Mouse (Mus musculus) embryo, embryonic 10 days (tissue): ENCODE measurements around the gene Olfr424.

Experiments used
- DNase-seq: peaks from one replicate; pipeline ENCODE4 v3.0.0-alpha.2; 2015; ENCODE audit warnings: low spot score

Olfr424 gene

DNA sequence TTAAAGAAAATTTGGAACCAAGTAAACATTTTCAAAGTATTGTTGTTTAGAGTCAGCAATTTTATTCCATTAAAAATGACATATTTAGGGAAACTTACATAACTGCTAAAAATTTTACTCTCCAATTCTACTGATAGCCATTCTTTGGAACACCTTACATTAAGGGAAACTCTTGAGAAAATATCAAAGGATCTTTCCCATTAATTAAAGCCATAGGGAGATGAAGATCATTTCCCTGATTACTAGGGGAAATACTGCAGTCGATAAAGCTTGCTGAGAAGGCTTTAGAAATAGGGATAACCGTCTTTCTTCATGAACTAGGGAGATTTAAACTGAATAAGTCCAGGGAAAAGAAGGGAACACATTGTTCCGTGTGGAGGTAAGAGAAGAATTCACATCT, at the start of gene Olfr424:
Olfr424 (plus strand) TSS at position 301 of the 400 bp plus-strand sequence.
- no peak for DNase-seq

DNA sequence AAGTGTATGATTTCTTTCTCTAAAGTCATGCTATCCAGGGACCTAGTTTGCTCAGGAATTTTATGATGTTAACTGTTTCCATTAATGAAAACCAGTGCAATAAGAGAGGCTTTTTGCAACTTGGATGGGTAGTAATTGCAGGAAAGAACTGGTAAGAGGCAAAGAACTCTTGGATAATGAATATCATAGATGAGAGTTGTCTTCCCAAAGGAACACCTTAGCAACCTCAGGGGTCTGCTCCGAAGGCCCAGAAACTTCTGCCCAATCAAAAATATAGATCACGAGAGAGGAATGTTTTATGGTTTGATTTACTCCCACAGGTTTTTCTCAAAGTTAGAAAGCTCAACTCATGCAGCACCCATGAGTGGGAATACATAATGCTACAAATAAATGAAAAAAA, 47.3 kb upstream of the Olfr424 start, which contains the start of gene Olfr429:
Olfr429 (plus strand) TSS at position 301 of the 400 bp plus-strand sequence.
- DNase-seq, result no peak

DNA sequence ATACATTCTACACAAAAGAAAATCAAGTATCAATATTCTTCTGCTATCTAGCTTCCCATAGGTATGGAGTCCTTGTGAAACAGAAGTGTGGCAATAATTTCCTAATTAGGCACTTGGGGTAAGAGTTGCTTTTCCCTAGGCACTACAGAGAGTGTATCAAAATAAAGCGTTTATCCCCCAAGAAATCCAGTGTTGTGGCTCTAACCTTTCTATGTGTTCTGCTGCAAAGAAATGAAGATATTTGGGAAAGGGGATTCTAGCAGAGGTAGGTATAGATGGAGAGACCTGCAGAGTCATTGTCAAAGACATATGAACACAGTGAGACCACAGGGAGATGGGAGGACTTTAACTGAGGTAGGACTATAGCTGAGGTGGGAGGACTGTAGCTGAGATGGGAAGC, 34.7 kb upstream of the Olfr424 start, which contains the start of gene Olfr427:
Olfr427 (plus strand) TSS at position 301 of the 400 bp plus-strand sequence.
- no peak for DNase-seq

DNA sequence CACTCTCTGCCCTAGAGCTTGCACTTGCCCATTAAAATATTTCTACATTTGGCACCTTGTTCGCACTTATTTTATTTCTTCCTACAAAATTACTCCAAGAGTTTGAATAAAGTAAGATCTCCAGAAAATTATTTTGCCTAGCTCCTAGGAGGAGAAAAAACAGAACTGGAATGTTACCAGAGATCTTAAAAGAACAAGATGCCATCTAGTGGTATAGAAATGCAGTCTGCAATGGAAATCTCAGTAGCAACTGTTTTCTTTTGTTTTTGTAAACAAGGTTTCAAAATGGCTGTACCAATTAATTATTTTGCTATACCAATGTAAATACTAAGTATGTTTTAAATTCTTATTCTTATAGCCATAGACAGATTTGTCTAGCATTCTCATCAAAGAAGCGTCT, 27.6 kb upstream of the Olfr424 start:
- no peak for DNase-seq

DNA sequence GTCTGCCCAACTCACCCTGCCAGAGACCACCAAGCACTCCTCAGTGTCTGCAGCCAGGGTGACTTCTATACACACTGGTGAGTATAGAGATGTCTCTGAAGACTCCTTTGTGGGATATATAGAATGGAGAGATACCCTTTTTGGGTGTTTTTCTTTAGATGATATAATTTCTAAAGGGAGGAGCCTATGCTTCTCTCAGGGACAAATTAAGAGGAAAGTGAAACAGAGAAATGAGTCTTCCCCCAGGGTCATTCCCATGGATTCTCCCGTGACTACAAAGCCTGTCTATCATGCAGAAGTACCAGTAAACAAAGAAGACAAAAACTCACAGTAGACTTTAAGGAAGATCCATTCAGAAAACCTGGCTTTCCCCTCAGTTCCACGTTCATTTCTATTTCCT, 10.3 kb upstream of the Olfr424 start, which contains the start of gene Olfr231:
Olfr231 (minus strand) TSS at position 101 of the 400 bp plus-strand sequence.
- no peak for DNase-seq

DNA sequence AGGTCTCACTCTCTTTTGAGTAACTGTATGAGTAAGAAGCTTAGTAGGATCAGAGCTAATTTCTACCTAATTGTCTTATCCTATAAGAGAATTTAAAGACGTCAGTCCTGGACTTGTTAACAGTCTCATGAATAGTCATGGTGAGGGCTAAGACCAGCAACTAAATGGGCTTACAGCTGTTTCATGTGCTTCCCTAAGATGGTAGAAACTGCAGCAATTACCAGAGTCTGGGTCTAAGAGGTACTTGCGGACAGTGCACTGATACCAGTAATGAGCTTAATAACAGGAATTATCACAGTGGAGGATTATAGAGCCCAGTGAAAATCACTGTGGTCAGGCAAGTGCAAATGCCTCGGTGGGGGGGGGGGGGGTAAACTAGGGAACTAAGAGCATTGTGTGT, 682 bp downstream of the Olfr424 start:
- no peak for DNase-seq

DNA sequence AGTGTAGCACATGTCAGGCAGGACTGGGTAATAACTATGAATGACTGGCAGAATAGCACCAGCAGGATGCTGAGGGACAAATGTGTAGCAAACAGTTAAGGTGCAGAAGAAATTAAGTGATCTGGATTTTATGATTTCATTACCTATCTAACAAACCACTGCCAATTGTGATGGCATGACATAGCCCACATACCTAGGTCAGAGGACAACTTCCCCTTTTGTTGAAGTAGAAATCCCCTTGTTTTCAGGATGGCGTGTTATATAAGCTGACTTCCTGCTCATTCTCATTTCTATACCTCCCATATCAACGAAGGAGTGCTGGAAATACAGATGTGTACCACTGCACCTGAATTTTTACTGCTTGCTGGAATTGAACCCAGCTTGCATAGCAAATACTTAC, 10.1 kb downstream of the Olfr424 start:
- no peak for DNase-seq

DNA sequence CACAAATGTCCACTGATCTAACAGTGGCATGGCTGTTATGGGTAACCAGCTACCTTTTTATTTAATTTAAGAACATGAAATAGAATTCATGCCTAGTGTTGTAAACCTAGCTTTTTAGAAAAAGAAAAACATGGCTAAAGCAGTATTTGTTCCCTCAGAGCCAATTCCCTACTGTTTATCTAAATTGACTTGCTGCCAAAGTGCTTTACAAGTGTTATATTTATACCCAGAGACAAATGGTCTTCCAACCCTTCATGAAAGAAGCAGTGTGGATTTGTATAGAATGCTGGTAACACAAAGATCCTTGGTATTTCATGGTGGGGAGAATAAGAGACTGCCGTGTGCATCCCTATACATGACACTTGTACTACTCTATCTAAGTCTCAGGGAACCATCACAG, 15.4 kb downstream of the Olfr424 start:
- no peak for DNase-seq

DNA sequence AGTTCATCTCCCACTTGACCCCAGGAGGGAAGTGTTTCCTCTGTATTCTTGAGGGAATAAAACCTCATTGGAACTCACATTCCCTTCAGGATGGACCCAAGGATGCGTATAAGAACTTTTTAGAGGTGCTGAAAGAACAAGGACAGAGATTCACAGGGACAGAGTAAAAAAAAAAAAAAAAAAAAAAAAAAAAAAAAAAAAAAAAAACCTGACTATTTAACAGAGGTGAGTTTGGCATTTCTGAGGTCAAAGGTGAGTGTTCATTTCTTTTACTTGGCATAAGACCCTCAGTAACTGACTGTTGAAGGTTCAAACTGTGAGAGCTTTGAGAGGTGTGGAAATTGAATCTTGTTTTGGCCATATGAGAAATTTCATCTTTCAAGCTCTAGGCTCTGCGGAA, 18.0 kb downstream of the Olfr424 start:
- peak; percentile 3 for DNase-seq

DNA sequence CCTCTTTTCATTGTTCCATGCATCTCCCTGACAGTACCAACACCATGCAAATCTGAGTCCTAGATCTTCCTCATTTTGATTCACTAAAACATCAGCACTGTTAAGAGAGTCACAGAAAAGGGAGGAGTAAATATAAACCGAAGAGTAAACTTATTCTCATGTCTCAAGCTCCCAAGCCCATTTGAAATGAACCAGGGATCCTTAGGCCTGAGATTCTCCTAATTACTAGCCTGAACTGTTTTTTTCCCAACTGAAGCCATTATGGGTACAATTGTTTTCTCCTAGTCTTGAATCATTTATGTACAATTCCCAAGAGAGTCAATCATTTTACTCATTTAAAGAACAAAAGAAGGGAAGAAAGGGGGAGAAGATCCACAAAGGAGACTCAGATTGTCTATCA, 24.0 kb downstream of the Olfr424 start, which contains the start of gene Olfr420:
Olfr420 (plus strand) TSS at position 301 of the 400 bp plus-strand sequence.
- DNase-seq, result no peak

DNA sequence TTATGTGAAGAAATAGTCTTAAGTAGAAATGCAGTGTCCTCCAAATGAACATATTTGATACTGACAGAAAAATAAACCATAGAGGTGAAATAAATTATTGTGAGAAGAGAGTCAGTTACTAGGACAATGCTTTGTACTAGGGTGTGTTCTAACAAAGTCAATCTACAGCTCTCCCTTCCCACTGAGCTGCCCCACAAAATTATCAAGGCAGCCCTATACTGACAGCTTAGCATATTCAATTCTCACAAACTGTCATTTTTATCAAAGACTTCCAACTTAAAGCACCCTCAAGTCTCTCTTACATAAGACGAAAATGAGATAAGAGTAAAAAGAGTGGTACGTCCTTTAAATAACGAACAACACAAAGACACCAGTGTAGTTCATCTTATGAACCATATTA, 26.3 kb downstream of the Olfr424 start:
- DNase-seq, result no peak

DNA sequence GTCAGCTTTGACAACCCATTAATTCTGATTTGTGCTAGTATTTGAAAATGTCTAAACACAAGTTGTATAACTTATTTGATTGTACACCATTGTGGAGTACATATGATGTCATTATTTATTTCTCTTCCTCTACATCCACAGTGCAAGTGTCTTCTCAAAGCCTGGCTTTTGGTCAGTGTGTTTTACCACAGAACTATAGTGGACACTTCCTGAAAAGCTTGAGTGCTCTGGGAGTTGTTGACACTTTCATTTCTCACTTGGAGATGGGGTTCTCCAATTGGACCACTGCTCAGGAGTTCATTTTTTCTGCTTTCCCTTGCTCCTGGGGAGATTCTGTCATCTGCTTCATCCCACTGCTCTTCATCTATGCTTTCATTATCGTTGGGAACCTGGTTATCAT, 27.2 kb downstream of the Olfr424 start:
- DNase-seq, result no peak

DNA sequence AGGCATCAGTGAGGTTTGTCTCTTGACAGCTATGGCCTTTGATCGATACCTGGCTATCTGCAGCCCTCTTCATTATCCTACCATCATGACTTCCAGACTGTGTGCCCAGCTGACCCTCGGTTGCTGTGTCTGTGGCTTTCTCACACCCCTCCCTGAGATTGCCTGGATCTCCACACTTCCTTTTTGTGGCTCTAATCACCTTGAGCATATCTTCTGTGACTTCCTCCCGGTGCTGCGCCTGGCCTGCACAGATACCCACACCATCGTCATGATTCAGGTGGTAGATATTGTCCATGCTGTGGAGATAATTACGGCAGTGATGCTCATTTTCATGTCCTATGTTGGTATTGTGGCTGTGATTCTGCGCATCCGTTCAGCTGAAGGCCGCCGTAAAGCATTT, 27.8 kb downstream of the Olfr424 start:
- no peak for DNase-seq

DNA sequence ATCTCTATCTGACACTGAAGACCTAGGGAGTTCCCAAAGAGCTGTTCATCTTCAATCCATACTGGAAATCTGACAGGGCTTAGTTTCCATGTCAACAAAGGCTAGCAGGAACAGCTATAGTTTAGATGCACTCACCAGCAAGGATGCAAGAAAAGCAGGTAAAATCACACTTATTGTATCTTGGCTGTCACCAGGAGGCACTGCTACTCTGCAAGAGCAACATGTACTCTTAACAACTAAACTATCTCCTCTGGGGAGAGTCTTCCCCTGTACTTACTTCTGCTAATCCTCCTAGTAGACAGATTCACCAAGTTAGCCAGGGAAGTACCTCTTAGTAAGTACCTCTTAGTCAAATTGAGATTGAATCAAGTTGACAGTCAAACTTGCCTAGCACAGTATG, 37.7 kb downstream of the Olfr424 start:
- DNase-seq, result no peak

DNA sequence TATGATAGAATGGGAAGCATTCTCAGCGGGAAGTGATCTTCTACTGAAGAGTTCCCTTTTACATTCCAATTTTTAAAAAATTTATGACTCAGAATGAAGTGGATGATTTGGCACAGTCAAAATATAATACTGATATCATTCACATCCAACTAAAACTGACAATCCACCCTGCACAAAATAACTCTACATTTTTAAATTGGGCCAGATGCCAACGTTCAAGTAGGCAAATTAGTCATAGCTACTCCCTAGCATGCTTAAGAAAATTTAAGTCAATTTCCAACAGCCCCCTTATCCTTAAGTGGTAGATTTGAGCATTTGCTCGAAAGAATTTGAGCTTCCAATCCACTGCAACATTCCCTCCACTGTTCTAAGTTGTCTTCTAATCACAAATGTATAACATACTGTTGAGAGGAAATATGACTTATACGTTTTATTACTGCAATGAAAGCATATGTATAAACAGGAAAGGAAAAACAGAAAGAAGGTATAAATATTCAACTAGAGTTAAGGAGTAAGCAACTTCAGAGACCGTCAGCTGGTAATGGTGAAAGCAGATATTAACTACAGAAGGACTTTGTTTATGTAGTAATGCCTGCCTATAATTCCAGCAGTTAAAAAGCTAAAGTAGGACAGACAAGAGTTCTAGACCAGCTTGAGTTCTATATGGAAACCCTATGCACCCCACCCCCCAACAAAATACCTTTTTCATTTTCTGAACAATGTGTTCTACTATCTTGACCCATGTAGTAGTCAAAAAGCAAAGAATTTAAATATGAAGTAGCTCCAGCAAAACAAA, 39.6 kb downstream of the Olfr424 start:
- no peak for DNase-seq

DNA sequence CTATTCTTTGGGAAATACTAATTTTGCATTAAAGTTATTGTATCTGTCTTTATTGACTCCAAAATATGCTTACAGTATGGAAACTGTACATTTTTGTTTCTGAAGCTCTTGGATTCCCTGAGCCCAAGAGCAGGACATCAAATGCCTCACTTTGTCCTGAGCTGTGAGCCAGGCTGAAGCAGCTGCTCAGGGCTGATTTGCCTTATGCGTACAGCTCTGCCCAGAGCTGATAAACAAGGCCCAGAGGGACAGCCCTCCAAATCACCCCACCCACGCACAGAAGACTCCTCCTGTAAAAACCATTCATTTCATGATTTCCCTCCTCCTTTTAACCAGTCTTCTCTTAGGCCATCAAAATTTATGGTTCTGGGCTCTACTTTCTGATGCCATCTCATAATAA, 40.2 kb downstream of the Olfr424 start:
- DNase-seq, result peak; percentile 17

DNA sequence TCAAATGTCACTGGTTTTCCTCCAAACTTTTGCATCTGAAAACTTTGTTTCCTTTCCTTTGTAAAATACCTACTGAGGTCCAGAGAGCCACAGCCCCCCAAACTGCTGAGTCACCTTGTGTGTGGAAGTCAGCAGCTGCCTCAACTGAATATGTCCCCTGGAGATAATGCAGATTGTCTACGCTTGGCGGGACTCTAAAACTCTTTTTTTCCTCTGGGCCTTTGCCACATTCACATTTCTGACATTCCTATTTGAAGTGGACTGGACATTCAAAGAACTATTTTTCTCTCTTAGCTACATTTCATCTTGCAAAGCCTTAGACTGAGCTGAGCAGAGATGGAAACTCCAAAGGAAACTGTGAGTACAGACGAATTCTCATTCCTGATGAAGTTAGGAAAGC, 41.3 kb downstream of the Olfr424 start, which contains the start of gene Spta1:
Spta1 (plus strand) TSS at position 172 of the 400 bp plus-strand sequence.
- DNase-seq, result peak; percentile 56
